Mouse (Mus musculus) limb, embryonic 11.5 days (tissue): ENCODE data around the gene Wipi2. TPM values are rescaled to one million over a fixed set of nuclear protein-coding genes. Genes with fewer than 3 reads are reported as not detected.

Experiments used
- ATAC-seq: fragments of 200-750 bp; cut with Nextera tagmentation; 2 replicates; pipeline ENCODE4 v1.8.0; 2017; ENCODE audit warnings: low read depth; ENCODE audit not compliant: insufficient number of reproducible peaks, low FRiP score, low TSS enrichment
- DNase-seq: peaks from one replicate; pipeline ENCODE4 v3.0.0-alpha.2; 2015; ENCODE audit warnings: low spot score
- H3K27ac ChIP-seq: fragments of 300-500 bp; sonication (generic); replicated peaks from 2 replicates; pipeline ENCODE4 v1.5.1; 2014; ENCODE audit warnings: low read depth, mild to moderate bottlenecking, low read length
- H3K27me3 ChIP-seq: fragments of 300-500 bp; sonication (generic); 2 replicates; pipeline ENCODE4 v1.6.1; 2014; ENCODE audit warnings: mild to moderate bottlenecking, low read length, mixed read lengths; ENCODE audit not compliant: control insufficient read depth, insufficient read depth
- H3K36me3 ChIP-seq: fragments of 300-500 bp; sonication (generic); 2 replicates; pipeline ENCODE4 v1.6.1; 2014; ENCODE audit warnings: mild to moderate bottlenecking, low read length, moderate library complexity, mixed read lengths; ENCODE audit not compliant: control insufficient read depth, insufficient read depth
- H3K4me1 ChIP-seq: fragments of 300-500 bp; sonication (generic); 2 replicates; pipeline ENCODE4 v1.6.1; 2014; ENCODE audit warnings: low read length, mixed read lengths; ENCODE audit not compliant: control insufficient read depth, insufficient read depth
- H3K4me2 ChIP-seq: fragments of 300-500 bp; sonication (generic); 2 replicates; pipeline ENCODE4 v1.6.1; 2014; ENCODE audit warnings: low read depth, mild to moderate bottlenecking, moderate library complexity; ENCODE audit not compliant: severe bottlenecking
- H3K4me3 ChIP-seq: fragments of 300-500 bp; sonication (generic); 2 replicates; pipeline ENCODE4 v1.5.1; 2014; ENCODE audit warnings: low read depth, low read length
- H3K9ac ChIP-seq: fragments of 300-500 bp; sonication (generic); 2 replicates; pipeline ENCODE4 v1.6.1; 2014; ENCODE audit warnings: mild to moderate bottlenecking, low read length
- H3K9me3 ChIP-seq: fragments of 300-500 bp; sonication (generic); 2 replicates; pipeline ENCODE4 v1.6.1; 2016; ENCODE audit warnings: low read length; ENCODE audit not compliant: control insufficient read depth
- WGBS: fragments of 180-500 bp; shearing (Covaris S2); extraction: QIAGEN DNeasy Blood & Tissue Kit; methylation state at CpG from one replicate; pipeline ENCODE4 v1.1.7; 2014; 5-methylcytosine and 5-hydroxymethylcytosine counted together
- polyA plus RNA-seq: library from polyadenylated mRNA; unstranded; fragments of >200 nt; fragmentation: Nextera tagmentation; extraction: Ambion mirVana; gene quantifications from 2 replicates; pipeline ENCODE4 v1.2.1, GENCODE M21; 2014

Wipi2 gene
- polyA plus RNA-seq, 1 experiment from 2014 or later: 62.4 TPM

DNA sequence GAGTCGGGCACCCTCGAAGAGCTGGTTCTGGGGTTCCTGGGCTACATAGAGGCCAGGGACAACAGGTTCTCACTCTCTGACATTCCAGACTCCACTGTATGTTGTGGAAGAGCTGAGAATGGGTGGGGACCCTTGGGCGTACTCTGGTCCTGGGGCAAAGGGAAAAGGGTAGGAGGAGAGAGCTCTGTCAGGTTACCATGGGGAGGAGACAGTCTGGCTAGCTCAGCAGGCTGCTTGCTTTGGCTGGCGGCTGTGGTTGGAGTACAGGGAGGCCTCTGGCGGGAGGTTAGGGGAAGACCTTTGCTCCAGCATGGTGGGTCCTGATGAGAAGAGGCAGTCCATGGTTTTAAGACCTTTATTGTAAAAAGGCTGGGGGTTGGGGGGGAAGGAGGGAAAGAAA, 12.6 kb downstream of the Wipi2 start:
- H3K9ac ChIP-seq: no peak overlapping the region
- H3K36me3 ChIP-seq: no peaks in the 10 kb centered on the region; the same call in 1 of the 2 replicates
- H3K4me2 ChIP-seq: no peak overlapping the region
- no peak overlapping the region for H3K27ac ChIP-seq
- no peaks in the 10 kb centered on the region for H3K4me1 ChIP-seq
- H3K27me3 ChIP-seq: no peaks in the 10 kb centered on the region
- ATAC-seq (no peak), DNase-seq (no peak)
- 88% methylated on average over 5 of the region's 5 CpGs for WGBS
- H3K9me3 ChIP-seq: no peaks in the 10 kb centered on the region
- no peak overlapping the region for H3K4me3 ChIP-seq

DNA sequence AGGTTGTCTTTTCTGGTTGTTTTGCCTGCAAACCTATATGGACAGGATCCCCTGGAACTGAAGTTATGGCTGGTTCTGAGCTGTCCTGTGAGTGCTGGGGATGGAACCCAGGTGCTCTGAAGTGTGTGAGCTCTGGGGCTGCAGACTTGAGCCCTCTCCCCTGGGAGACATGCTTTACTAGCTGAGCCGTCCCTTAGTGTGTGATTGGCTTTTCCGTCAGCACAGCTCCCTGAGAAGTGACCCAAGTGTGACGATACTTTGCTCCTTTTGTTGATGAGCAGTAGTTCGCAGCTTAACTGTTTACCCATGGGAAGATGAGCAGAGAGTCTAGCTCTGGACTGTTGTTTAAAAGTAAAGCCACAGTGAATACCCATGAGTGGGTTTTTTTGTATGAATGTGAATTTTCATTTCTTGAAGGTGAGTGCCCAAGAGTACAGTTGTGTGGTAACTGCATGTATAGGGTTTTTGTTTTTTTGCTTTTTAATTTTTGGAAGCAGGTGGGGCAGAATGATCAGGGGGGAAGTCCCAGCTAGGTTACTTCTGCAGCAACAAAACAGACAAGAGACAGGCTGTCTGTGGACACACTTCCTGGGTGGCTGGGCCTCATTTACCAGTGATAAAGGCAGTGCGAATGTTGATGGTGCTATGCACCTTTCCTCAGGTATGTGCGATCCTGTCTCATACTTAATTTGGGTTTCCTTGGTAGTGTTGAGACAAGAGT, 14.0 kb downstream of the Wipi2 start:
- WGBS: 89% methylated on average over 6 of the region's 6 CpGs
- DNase-seq: no peak
- Histone ChIP-seq H3K27ac (no peak overlapping the region), H3K4me1 (no peaks in the 10 kb centered on the region), H3K36me3 (no peaks in the 10 kb centered on the region; the same call in 1 of the 2 replicates), H3K4me2 (no peak overlapping the region), H3K4me3 (no peak overlapping the region), H3K9ac (no peak overlapping the region), H3K27me3 (no peaks in the 10 kb centered on the region), H3K9me3 (no peaks in the 10 kb centered on the region)
- ATAC-seq: no peak

DNA sequence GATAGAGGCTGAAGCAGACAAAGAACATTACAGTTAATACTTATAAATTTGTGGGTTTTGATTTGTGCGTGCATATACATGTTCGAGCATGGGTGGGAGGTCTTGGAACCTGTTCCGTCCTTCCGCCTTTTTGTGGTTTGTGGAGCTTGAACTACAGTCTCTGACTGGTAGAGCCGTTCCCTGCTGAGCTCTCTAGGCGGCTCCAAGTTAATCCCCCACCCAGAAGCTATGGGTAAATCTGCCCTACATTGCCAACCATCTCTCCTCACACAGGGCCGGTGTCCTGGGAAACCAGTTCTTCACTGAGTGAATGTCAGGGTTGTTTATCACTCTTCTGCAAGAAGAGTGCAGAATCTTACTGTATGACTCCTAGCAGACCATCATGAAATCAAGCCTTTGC, 20.7 kb downstream of the Wipi2 start:
- no peak for ATAC-seq
- no peak overlapping the region for H3K27ac ChIP-seq
- no peaks in the 10 kb centered on the region for H3K9me3 ChIP-seq
- H3K9ac ChIP-seq: no peak overlapping the region
- peaks cover 5% of the 10 kb centered on the region; the same call in 1 of the 2 replicates for H3K4me1 ChIP-seq
- no peak for DNase-seq
- H3K27me3 ChIP-seq: no peaks in the 10 kb centered on the region
- WGBS: 85% methylated on average over 7 of the region's 7 CpGs
- no peak overlapping the region for H3K4me2 ChIP-seq
- H3K4me3 ChIP-seq: no peak overlapping the region
- H3K36me3 ChIP-seq: no peaks in the 10 kb centered on the region; the same call in 1 of the 2 replicates

DNA sequence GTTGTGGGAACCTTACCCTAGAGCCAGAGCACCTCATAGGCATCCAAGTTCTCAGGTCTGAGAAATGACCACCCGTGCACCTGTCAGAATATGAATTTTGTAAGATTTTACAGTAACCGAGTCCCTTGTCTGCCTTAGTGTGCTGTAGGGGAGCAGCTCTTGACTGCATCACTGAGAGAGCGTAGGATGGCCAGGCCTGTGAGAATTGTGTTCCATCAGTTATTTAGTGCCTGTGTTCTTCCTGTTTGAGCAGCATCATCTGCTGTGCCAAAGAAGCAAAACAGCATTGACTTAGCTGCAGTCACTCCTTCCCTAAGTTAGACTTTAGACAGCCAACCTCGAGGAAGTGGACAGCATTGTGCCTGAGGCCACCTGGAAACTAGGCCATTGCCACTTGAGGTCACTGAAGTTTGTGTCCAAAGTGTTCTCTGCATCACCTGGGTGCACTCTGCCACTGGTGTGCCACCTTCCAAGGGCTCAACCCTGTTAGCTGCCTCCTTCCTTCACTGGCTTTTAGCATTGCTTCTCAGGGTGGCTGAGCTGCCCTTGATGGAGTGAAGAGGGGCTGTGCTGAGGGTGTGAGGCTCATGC, 22.1 kb downstream of the Wipi2 start:
- H3K27ac ChIP-seq: no peak overlapping the region
- no peaks in the 10 kb centered on the region; the same call in 1 of the 2 replicates for H3K36me3 ChIP-seq
- H3K4me2 ChIP-seq: no peak overlapping the region
- no peak overlapping the region for H3K4me3 ChIP-seq
- 92% methylated on average over 4 of the region's 4 CpGs for WGBS
- H3K4me1 ChIP-seq: peaks cover 5% of the 10 kb centered on the region; the same call in 1 of the 2 replicates
- DNase-seq (no peak), ATAC-seq (no peak)
- no peak overlapping the region for H3K9ac ChIP-seq
- H3K27me3 ChIP-seq: no peaks in the 10 kb centered on the region
- no peaks in the 10 kb centered on the region for H3K9me3 ChIP-seq

DNA sequence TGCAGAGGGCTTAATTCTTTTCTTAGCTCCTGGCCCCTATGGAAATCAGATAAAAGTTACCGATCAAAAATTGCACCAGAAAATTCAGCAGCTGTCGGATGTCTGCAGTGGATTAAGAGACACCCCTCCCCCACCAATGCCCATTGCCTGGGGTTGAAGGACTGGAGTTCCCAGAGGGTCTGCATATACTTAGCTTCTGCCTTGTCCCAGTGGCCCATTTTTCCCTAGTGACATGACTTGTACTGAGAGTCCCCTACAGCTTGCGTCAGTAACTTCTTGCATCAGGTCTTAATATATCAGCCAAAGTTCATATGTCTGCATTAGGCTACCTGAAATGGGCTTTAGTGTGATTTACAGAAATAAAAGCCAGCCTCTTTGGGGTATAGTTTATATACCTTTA, 22.9 kb downstream of the Wipi2 start:
- DNase-seq (no peak), ATAC-seq (no peak)
- no peak overlapping the region for H3K4me2 ChIP-seq
- H3K4me3 ChIP-seq: no peak overlapping the region
- no peak overlapping the region for H3K27ac ChIP-seq
- H3K27me3 ChIP-seq: no peaks in the 10 kb centered on the region
- no peak overlapping the region for H3K9ac ChIP-seq
- WGBS: 69% methylated on average over 3 of the region's 3 CpGs
- no peaks in the 10 kb centered on the region for H3K9me3 ChIP-seq
- no peaks in the 10 kb centered on the region; the same call in 1 of the 2 replicates for H3K36me3 ChIP-seq
- peaks cover 5% of the 10 kb centered on the region; the same call in 1 of the 2 replicates for H3K4me1 ChIP-seq

DNA sequence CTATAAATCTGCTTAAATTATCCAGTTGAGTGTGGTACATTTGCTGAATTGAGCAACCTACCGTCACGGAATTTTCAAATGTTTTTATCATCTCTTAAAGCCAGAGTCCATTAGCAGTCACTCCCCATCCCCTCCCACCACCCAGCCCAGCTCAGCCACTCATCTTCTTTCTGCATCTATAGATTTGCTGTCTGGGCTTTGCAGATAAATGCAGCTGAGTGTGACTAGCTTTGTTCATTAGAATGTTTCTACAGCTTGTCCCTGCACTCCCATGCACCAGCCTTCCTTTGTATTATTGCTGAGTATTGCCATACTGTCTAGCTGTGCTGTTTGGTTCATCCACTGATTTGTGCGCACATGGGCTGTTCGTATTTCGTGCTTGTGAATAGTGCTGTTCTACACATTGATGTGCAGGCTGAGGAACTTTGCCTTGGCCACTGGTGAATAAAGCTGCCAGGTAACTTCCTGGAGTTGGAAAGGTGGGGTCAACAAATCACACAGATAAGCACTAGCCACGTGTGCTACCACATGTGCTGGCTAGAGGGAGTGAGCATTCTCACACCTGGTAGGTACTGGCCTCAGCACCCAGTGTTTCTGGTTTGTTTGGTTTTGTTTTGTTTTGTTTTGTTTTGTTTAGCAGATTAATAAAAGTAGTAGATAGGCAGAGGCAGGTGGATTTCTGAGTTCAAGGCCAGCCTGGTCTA, 23.4 kb downstream of the Wipi2 start:
- DNase-seq (no peak), ATAC-seq (no peak)
- Histone ChIP-seq H3K4me1 (peaks cover 5% of the 10 kb centered on the region; the same call in 1 of the 2 replicates), H3K36me3 (no peaks in the 10 kb centered on the region; the same call in 1 of the 2 replicates), H3K9ac (no peak overlapping the region), H3K9me3 (no peaks in the 10 kb centered on the region), H3K27ac (no peak overlapping the region), H3K27me3 (no peaks in the 10 kb centered on the region), H3K4me2 (no peak overlapping the region), H3K4me3 (no peak overlapping the region)
- 82% methylated on average over 6 of the region's 6 CpGs for WGBS

DNA sequence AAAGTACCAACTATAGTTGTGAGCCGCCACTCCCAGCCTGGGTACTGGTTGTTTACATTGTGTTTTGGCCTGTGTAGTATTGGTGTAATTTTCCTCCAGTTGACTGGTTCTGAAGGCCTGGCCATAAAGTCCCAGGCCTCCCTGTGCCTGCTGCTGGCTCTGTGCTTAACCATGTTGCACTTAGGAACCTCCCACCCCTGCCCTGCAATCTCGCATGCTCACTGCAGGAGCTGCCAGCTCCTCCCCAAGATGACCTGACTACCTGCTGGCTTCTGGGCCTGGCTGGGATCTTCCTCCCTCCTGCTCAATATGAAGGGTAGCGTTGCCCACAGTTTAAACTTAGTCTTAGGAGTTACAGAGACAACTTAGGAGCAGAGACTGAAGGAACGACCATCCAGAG, 24.8 kb downstream of the Wipi2 start:
- 64% methylated on average over 4 of the region's 4 CpGs for WGBS
- ATAC-seq: no peak

DNA sequence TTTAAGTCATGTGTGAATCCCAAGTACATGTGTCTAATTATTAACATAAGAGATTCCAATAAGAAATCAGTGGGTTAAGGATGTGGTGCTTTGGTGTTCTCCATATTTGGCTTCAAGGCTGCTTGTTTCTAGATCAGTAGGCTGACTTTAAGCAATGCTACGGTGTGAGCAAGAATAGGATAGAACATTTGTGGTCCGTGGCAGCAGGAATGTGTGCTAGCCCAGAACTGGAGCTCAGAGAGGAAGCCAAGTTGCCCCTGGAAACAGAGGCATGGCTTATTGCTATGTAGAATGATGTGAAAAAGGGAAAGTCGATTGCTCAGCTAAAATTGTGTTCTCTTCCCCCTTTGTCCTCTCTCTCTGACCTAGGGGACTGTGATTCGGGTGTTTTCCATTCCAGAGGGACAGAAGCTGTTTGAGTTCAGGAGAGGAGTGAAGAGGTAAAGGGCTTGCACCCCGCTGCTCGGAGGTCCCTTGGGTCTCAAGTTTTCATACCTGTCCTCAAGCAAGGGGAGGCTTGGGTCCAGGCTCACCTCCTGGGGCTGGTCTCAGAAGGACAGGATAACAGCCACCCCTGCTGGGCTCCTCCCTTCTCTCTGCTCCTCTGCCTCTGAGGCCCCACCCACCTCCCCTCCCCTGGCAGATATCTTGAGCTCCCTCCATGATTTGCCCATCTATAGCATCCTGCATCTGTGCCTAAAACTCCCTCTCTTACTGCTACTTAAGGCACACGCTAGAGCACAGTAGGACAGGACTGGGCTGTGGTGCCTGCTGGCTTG, 33.3 kb downstream of the Wipi2 start:
- peaks cover 41% of the 10 kb centered on the region for H3K36me3 ChIP-seq

More for the DNA sequence above, 24.8 kb downstream of the Wipi2 start:
- H3K27ac ChIP-seq: no peak overlapping the region
- no peaks in the 10 kb centered on the region for H3K9me3 ChIP-seq
- peaks cover 2% of the 10 kb centered on the region; the same call in 1 of the 2 replicates for H3K36me3 ChIP-seq
- no peak overlapping the region for H3K4me2 ChIP-seq
- peaks cover 5% of the 10 kb centered on the region; the same call in 1 of the 2 replicates for H3K4me1 ChIP-seq
- H3K9ac ChIP-seq: no peak overlapping the region
- DNase-seq: no peak
- H3K4me3 ChIP-seq: no peak overlapping the region
- H3K27me3 ChIP-seq: no peaks in the 10 kb centered on the region

More for the DNA sequence above, 33.3 kb downstream of the Wipi2 start:
- ATAC-seq (no peak), DNase-seq (no peak)
- Histone ChIP-seq H3K9me3 (no peaks in the 10 kb centered on the region), H3K27ac (no peak overlapping the region), H3K9ac (no peak overlapping the region), H3K4me3 (no peak overlapping the region), H3K4me2 (no peak overlapping the region), H3K4me1 (no peaks in the 10 kb centered on the region), H3K27me3 (no peaks in the 10 kb centered on the region)
- WGBS: 89% methylated on average over 7 of the region's 7 CpGs
